Mouse (Mus musculus): ENCODE data around the gene Sidt1.

Gene Sidt1

GRCm38 (mm10) chr16:44249985-44250384 is 83.0 kb downstream of the Sidt1 start:
- no peak for DNase-seq (ENCODE audit: low spot score in 2 of 2)

- no peak for DNase-seq (ENCODE audit: low spot score in 2 of 2)
Observed at GRCm38 (mm10) chr16:44243323-44243722, 89.7 kb downstream of the Sidt1 start.

GRCm38 (mm10) chr16:44242633-44243032 is 90.4 kb downstream of the Sidt1 start:
- peak; percentile 32 to 66 for DNase-seq (ENCODE audit: low spot score in 2 of 2)

GRCm38 (mm10) chr16:44240406-44240805 is 92.6 kb downstream of the Sidt1 start:
- DNase-seq (ENCODE audit: low spot score in 2 of 2) = no peak

- DNase-seq (ENCODE audit: low spot score in 2 of 2) = no peak
Observed at GRCm38 (mm10) chr16:44238835-44239263, 94.1 kb downstream of the Sidt1 start.

GRCm38 (mm10) chr16:44237836-44238235 is 95.2 kb downstream of the Sidt1 start:
- no peak for DNase-seq (ENCODE audit: low spot score in 2 of 2)

- DNase-seq (ENCODE audit: low spot score in 2 of 2) = no peak
Observed at GRCm38 (mm10) chr16:44233019-44233418, 100.0 kb downstream of the Sidt1 start.

- DNase-seq (ENCODE audit: low spot score in 2 of 2) = no peak
Observed at GRCm38 (mm10) chr16:44226706-44227291, 106.2 kb downstream of the Sidt1 start.

GRCm38 (mm10) chr16:44221463-44221862 is 111.5 kb downstream of the Sidt1 start:
- no peak for DNase-seq (ENCODE audit: low spot score in 2 of 2)

- no peak for DNase-seq (ENCODE audit: low spot score in 2 of 2)
Observed at GRCm38 (mm10) chr16:44216417-44216816, 116.6 kb downstream of the Sidt1 start.

GRCm38 (mm10) chr16:44215513-44215912 is 117.5 kb downstream of the Sidt1 start:
- DNase-seq (ENCODE audit: low spot score in 2 of 2) = no peak

GRCm38 (mm10) chr16:44212703-44213102 is 120.3 kb downstream of the Sidt1 start:
- no peak for DNase-seq (ENCODE audit: low spot score in 2 of 2)

GRCm38 (mm10) chr16:44211054-44211414 is 122.0 kb downstream of the Sidt1 start:
- DNase-seq (ENCODE audit: low spot score in 2 of 2) = no peak

GRCm38 (mm10) chr16:44210156-44211053 is 122.6 kb downstream of the Sidt1 start:
- DNase-seq (ENCODE audit: low spot score in 2 of 2) = no peak

GRCm38 (mm10) chr16:44205973-44206372 is 127.0 kb downstream of the Sidt1 start:
- no peak for DNase-seq (ENCODE audit: low spot score in 2 of 2)

- DNase-seq (ENCODE audit: low spot score in 2 of 2) = no peak
Observed at GRCm38 (mm10) chr16:44204331-44204730, 128.7 kb downstream of the Sidt1 start.

GRCm38 (mm10) chr16:44200146-44200545 is 132.8 kb downstream of the Sidt1 start:
- no peak for DNase-seq (ENCODE audit: low spot score in 2 of 2)

- peak in 1 of 2 experiments; percentile 24 for DNase-seq (ENCODE audit: low spot score in 2 of 2)
Observed at GRCm38 (mm10) chr16:44199066-44199703, 133.8 kb downstream of the Sidt1 start.

GRCm38 (mm10) chr16:44190968-44191367 is 142.0 kb downstream of the Sidt1 start:
- DNase-seq (ENCODE audit: low spot score in 2 of 2) = no peak

Measured in spleen, postnatal 14 days (tissue).